Mouse (Mus musculus): ENCODE results near the gene Gm19935. TPM values are rescaled to one million over a fixed set of nuclear protein-coding genes. Genes with fewer than 3 reads are reported as not detected.

Gene Gm19935
- polyA plus RNA-seq (2011; ENCODE audit: insufficient read length, low read depth, missing spikeins): not detected in 2 replicates

DNA sequence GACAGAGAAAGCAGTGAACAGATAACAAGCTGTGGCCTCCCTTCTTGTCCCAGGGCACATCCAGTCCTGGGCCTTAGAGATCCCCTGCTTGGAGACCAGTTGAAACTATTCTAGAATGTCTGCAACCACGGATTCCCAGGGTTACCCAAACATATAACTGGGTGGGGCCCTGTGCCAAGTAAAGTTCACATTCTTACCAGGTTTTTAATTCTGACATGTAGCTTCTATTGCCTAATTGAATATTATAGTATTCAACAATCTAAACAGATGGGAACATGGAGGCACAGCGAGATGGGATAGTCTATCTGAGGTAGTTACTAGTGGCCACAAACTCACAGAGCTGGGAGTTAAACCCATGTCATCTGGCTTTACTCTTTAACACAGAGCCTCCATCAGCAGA is at the start of gene Gm19935:
Gene Gm19935 (minus strand): TSS at position 101 of the 400 bp plus-strand sequence.
- TF ChIP-seq CTCF (IDR thresholded peaks at IDR 0.05; ENCODE audit: borderline replicate concordance, insufficient read depth, low read length) (no peak), POLR2A (IDR thresholded peaks at IDR 0.05; ENCODE audit: low read depth, low read length) (no peak)
- H3K4me1 ChIP-seq (ENCODE audit: control insufficient read depth, insufficient read depth, low read length): no peaks in the 10 kb centered on the region
- no peak within 1 kb of the TSS for H3K4me3 ChIP-seq (ENCODE audit: insufficient read depth, low read length)
- H3K27ac ChIP-seq (ENCODE audit: insufficient read depth, low read length): no peak within 1 kb of the TSS

DNA sequence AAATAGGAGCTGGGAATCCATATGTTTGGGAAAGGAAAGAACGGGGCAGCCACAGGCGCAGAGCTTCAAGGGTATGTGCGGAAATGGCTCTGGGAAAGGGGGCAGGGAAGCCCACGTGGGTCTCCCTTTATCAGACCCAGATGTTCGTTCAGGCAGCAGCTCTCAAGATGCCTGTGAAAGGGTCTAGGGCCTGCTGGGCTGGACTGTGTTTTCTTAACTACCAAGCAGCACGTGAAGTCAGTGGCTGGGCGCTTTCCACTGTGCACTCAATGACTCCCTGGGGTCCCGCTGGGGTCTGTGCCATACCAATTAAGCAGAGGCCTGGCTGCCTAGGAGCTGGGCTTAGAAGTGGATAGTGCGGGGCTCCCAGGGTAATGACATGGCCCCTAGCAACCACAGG is 44.8 kb upstream of the Gm19935 start:
- peak overlapping the region; percentile 79 for H3K27ac ChIP-seq (ENCODE audit: insufficient read depth, low read length)
- H3K4me1 ChIP-seq (ENCODE audit: control insufficient read depth, insufficient read depth, low read length): peaks cover 4% of the 10 kb centered on the region; the same call in 1 of the 2 replicates
- no peak overlapping the region for H3K4me3 ChIP-seq (ENCODE audit: insufficient read depth, low read length)
- no peak for TF ChIP-seq CTCF (IDR thresholded peaks at IDR 0.05; ENCODE audit: borderline replicate concordance, insufficient read depth, low read length)
- no peak for TF ChIP-seq POLR2A (IDR thresholded peaks at IDR 0.05; ENCODE audit: low read depth, low read length)

DNA sequence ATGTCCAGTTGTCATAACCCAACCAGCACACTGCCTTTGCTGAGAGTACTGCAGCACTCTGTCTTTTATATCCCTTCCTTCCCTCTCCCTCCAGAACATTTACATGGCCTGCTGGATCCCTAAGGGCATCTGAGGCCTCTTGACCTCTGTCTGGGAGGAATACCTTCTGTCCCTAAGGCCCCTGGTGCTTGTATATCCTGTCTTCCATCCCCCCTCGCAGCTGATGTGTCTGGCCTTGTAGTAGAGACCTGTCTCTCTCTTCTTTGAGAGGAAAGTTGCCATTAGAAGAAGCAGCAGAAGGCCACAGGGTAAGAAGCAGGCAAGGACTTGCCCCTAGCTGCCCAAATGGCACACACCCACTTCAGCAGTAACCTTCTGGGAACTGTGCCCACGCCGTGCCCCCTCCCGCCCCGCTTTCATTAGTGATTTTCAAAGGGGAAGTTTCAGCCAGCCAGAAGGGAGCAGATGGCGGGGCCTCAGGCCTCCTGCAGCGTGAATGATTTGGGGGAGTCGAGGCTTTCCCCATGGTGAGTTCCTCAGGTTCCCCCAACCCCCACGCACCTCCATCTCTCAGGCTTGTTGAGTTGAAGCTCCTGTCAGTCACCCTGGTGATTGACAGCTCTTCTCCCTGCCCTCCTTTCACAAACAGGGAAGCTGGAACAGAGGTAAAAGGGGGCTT is 44.2 kb upstream of the Gm19935 start:
- Histone ChIP-seq H3K27ac (ENCODE audit: insufficient read depth, low read length) (peak overlapping the region; percentile 79), H3K4me1 (ENCODE audit: control insufficient read depth, insufficient read depth, low read length) (peaks cover 4% of the 10 kb centered on the region; the same call in 1 of the 2 replicates), H3K4me3 (ENCODE audit: insufficient read depth, low read length) (no peak overlapping the region)
- TF ChIP-seq POLR2A (IDR thresholded peaks at IDR 0.05; ENCODE audit: low read depth, low read length): no peak
- TF ChIP-seq CTCF (IDR thresholded peaks at IDR 0.05; ENCODE audit: borderline replicate concordance, insufficient read depth, low read length): no peak

DNA sequence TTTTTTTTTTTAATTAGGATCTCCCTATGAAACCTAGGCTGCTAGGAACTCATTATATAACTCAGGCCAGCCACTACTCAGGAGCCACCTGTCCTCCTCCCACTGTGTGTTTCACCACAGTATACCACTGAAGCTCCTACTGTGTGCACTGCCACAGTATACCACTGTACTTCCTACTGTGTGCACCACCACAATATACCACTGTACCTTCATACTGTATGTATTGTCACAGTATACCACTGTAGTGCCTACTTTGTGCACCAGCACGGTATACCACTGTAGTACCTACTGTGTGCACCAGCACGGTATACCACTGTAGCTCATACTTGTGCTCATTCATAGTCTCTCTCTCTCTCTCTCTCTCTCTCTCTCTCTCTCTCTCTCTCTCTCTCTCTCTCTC is 40.9 kb upstream of the Gm19935 start:
- no peak overlapping the region for H3K4me3 ChIP-seq (ENCODE audit: insufficient read depth, low read length)
- TF ChIP-seq POLR2A (IDR thresholded peaks at IDR 0.05; ENCODE audit: low read depth, low read length): no peak
- TF ChIP-seq CTCF (IDR thresholded peaks at IDR 0.05; ENCODE audit: borderline replicate concordance, insufficient read depth, low read length): no peak
- no peak overlapping the region for H3K27ac ChIP-seq (ENCODE audit: insufficient read depth, low read length)
- peaks cover 6% of the 10 kb centered on the region for H3K4me1 ChIP-seq (ENCODE audit: control insufficient read depth, insufficient read depth, low read length)

DNA sequence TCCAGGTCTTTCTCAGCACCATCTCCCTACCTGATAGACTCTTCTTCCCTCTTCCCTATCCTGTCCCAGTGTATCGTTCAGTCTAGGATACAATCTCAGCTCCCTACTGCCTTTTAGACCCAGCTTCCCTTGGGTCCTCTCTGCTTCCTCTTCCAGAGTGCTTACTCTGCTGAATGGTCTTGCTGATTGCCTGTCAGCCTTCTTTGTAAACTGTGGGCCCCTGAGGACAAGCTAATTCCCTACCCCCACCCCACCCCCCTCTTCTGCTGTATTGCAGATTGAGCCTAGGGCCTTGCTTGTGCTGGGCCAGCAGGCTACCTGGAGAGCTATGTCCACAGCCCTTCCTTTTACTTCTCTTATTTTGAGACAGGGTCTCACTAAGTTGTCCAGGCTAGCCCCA is 39.8 kb upstream of the Gm19935 start:
- Histone ChIP-seq H3K4me3 (ENCODE audit: insufficient read depth, low read length) (no peak overlapping the region), H3K27ac (ENCODE audit: insufficient read depth, low read length) (no peak overlapping the region), H3K4me1 (ENCODE audit: control insufficient read depth, insufficient read depth, low read length) (peaks cover 6% of the 10 kb centered on the region)
- TF ChIP-seq CTCF (IDR thresholded peaks at IDR 0.05; ENCODE audit: borderline replicate concordance, insufficient read depth, low read length) (no peak), POLR2A (IDR thresholded peaks at IDR 0.05; ENCODE audit: low read depth, low read length) (no peak)

DNA sequence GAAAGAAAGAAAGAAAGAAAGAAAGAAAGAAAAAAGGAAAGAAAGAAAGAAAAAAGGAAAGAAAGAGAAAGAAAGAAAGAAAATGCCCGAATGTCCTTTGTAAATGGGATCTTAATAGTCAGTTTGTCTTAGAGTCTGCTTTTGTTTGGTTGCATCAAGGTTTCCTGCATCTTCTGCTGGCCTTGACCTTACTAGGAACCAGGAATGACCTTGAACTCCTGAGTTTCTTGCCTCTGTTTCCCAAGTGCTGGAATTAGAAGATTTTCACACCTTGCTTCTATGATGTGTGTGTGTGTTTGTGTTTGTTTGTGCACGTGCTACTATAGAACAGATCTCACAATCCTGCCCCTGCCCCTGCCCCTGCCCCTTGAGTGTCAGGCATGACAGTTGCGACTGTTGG is 39.0 kb upstream of the Gm19935 start:
- Histone ChIP-seq H3K4me3 (ENCODE audit: insufficient read depth, low read length) (no peak overlapping the region), H3K27ac (ENCODE audit: insufficient read depth, low read length) (no peak overlapping the region), H3K4me1 (ENCODE audit: control insufficient read depth, insufficient read depth, low read length) (peaks cover 3% of the 10 kb centered on the region)
- TF ChIP-seq CTCF (IDR thresholded peaks at IDR 0.05; ENCODE audit: borderline replicate concordance, insufficient read depth, low read length) (no peak), POLR2A (IDR thresholded peaks at IDR 0.05; ENCODE audit: low read depth, low read length) (no peak)

DNA sequence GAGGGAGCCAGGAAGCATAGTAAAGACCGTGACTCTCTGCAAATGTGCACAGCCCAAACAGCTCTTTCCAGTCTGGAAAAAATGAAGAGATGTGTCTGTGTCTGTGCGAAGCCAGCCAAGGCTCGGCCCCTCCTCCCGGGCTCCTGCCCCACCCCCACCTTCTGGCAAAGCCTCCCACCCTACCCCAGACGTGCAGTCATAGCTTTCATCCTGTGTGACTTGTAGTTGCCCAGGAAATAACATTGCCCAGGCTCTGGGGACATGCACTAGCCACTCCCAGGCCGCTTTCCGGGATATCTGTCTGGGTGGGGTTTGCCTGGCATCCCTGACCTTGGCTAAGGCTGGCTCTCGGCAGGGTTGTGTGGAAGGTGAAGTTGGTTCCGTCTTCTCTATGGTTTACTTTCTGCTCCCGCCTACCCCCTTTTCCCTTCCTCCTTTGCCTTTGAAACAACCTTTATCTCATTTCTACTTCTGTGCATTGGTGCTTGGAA is 37.5 kb upstream of the Gm19935 start:
- H3K27ac ChIP-seq (ENCODE audit: insufficient read depth, low read length): no peak overlapping the region
- TF ChIP-seq POLR2A (IDR thresholded peaks at IDR 0.05; ENCODE audit: low read depth, low read length): no peak
- TF ChIP-seq CTCF (IDR thresholded peaks at IDR 0.05; ENCODE audit: borderline replicate concordance, insufficient read depth, low read length): no peak
- no peak overlapping the region for H3K4me3 ChIP-seq (ENCODE audit: insufficient read depth, low read length)
- peaks cover 2% of the 10 kb centered on the region; the same call in 1 of the 2 replicates for H3K4me1 ChIP-seq (ENCODE audit: control insufficient read depth, insufficient read depth, low read length)

DNA sequence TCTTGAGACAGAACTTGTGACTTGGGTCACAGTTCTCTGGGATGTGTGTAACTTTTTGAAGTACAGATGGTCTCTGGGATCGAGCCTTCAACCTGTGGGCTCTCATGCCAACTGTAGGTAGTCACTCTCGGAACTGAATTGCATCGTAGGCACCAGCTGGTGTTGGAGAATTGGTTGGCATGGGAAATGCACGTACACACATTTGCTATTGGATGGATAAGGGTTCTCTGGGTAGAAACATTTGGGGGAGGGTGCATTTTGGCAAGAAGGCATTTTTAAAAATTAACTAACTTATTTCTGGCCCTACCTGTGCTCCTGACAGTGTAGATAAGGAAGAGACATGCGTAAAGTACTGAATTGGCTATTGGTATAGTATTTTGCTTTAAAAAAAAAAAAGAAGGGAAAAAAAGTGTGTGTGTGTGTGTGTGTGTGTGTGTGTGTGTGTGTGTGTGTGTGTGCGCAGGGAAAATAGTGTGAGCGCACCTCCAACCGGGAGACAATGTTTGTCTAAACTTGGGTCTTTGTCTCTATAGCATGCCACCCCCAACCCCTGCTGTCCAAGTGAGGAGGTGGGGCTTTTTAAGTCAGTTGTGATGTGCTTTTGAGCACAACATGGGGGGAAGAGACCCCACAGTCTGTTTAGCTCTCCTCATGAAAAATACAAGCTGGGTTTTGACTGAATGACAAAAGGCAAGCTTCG is 36.9 kb upstream of the Gm19935 start:
- Histone ChIP-seq H3K4me1 (ENCODE audit: control insufficient read depth, insufficient read depth, low read length) (peaks cover 2% of the 10 kb centered on the region; the same call in 1 of the 2 replicates), H3K4me3 (ENCODE audit: insufficient read depth, low read length) (no peak overlapping the region), H3K27ac (ENCODE audit: insufficient read depth, low read length) (no peak overlapping the region)
- TF ChIP-seq CTCF (IDR thresholded peaks at IDR 0.05; ENCODE audit: borderline replicate concordance, insufficient read depth, low read length) (no peak), POLR2A (IDR thresholded peaks at IDR 0.05; ENCODE audit: low read depth, low read length) (no peak)

DNA sequence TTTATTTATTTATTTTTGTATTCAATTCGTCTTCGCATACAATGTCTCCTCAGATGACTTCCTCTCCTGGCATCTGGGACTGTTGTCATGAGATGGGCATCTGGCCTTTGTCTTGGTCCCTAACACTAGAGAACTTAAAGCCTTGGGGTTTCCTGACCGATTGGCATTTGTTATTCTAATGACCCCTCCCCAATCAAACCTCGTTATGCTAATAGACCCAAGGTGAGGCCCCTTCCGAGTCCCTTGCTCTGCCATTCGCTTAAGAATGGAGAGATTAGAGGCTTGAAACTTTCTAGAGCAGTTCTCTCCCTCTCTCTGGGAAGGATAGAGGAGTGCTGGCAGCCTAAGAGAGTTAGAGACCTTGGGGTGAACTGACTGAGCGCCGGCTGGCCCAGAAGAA is 34.4 kb upstream of the Gm19935 start:
- no peak for TF ChIP-seq POLR2A (IDR thresholded peaks at IDR 0.05; ENCODE audit: low read depth, low read length)
- TF ChIP-seq CTCF (IDR thresholded peaks at IDR 0.05; ENCODE audit: borderline replicate concordance, insufficient read depth, low read length): no peak
- H3K27ac ChIP-seq (ENCODE audit: insufficient read depth, low read length): no peak overlapping the region
- H3K4me3 ChIP-seq (ENCODE audit: insufficient read depth, low read length): no peak overlapping the region

More for the DNA sequence above, 34.4 kb upstream of the Gm19935 start:
- H3K4me1 ChIP-seq (ENCODE audit: control insufficient read depth, insufficient read depth, low read length): peaks cover 2% of the 10 kb centered on the region; the same call in 1 of the 2 replicates
